Mouse (Mus musculus): ENCODE results near the gene Fgf8.

- TF ChIP-seq CTCF (IDR thresholded peaks at IDR 0.05; ENCODE audit: low read depth, low read length), result no peak
- no peak for TF ChIP-seq POLR2A (IDR thresholded peaks at IDR 0.05; ENCODE audit: extremely low read depth, insufficient read depth, low read length)
Observed at GRCm38 (mm10) chr19:45787450-45787849, 44.7 kb upstream of the Fgf8 start.

Measured in liver, adult 2 months (tissue).